Mouse (Mus musculus): ENCODE data around the gene Rtn2. TPM values are rescaled to one million over a fixed set of nuclear protein-coding genes. Genes with fewer than 3 reads are reported as not detected.
A peak's percentile ranks its signal among the peaks of the same experiment; 100 is the strongest.

The Rtn2 gene
- polyA plus RNA-seq, 1 experiment from 2014 or later = 9.1 TPM

DNA sequence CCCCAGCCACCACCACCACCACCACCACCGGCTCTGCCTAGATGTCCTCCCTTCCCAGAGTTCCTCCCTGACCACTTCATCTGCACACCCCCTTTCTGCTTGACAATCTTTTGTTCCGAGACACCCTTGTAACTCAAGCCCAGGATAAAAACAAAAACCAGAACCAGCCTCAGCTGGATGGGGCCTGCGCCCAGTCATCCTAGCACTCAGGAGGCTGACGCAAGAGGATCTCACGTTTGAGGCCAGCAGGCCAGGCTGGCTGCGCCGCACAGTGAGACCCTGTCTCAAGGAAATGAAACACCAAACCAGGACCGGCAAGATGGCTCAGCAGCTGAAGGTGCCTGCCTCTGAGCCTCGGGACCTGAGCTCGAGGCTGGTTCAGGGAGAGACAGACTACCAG lies 15.4 kb upstream of the Rtn2 start:
- DNase-seq (peak; percentile 31), ATAC-seq (ENCODE audit: insufficient read depth) (no peak)
- no peak overlapping the region for H3K4me2 ChIP-seq
- H3K4me1 ChIP-seq (ENCODE audit: insufficient read depth) = 0 out of 2 replicates have a peak, but pooled peaks cover 9% of the 10 kb centered on the region
- H3K36me3 ChIP-seq (ENCODE audit: insufficient read depth) = peaks cover 53% of the 10 kb centered on the region
- no peaks in the 10 kb centered on the region for H3K27me3 ChIP-seq (ENCODE audit: insufficient read depth, low read length)
- H3K9me3 ChIP-seq (ENCODE audit: low read depth, low read length) = no peaks in the 10 kb centered on the region
- no peak for TF ChIP-seq CTCF (IDR thresholded peaks at IDR 0.05; ENCODE audit: low read depth)
- WGBS = 51% methylated on average over 10 of the region's 10 CpGs
- no peak overlapping the region for H3K27ac ChIP-seq (ENCODE audit: low read depth)
- no peak overlapping the region for H3K4me3 ChIP-seq (ENCODE audit: low read depth, low read length)
- no peak overlapping the region for H3K9ac ChIP-seq

DNA sequence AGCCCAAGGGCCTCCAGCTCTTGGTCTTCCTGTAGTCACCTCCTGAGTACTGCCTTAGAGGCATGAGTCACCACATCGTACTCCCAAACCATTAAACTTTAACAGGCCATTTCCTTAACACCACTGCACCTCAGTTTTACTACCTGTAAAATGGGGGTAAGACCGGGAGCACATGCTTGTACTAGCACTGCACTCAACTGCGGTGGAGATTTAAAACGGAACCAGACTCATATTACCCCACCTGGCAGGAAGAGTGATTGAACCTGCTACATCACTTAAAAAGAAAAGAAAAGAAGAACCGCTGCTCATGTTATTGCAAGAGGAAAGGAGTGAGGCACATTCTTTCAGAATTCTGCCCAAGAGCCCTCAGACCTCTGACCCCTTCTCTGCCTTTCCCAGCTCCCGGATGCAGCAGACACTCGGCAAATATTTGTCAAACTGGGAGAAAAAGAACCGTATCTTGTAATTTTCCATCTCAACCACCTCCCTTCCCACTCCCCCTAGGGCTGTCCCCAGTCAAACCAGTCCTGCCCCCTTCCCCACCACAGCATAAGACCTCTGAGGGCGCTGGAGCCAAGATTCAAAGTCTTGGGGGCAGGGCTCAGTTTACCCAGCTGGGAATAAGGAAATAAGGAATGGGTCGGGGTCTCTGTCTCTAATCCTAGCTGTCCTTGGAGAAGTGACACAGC lies 13.3 kb upstream of the Rtn2 start:
- peaks cover 33% of the 10 kb centered on the region for H3K36me3 ChIP-seq (ENCODE audit: insufficient read depth)
- ATAC-seq (ENCODE audit: insufficient read depth) = peak; percentile 44; the same call in 1 of the 2 replicates

DNA sequence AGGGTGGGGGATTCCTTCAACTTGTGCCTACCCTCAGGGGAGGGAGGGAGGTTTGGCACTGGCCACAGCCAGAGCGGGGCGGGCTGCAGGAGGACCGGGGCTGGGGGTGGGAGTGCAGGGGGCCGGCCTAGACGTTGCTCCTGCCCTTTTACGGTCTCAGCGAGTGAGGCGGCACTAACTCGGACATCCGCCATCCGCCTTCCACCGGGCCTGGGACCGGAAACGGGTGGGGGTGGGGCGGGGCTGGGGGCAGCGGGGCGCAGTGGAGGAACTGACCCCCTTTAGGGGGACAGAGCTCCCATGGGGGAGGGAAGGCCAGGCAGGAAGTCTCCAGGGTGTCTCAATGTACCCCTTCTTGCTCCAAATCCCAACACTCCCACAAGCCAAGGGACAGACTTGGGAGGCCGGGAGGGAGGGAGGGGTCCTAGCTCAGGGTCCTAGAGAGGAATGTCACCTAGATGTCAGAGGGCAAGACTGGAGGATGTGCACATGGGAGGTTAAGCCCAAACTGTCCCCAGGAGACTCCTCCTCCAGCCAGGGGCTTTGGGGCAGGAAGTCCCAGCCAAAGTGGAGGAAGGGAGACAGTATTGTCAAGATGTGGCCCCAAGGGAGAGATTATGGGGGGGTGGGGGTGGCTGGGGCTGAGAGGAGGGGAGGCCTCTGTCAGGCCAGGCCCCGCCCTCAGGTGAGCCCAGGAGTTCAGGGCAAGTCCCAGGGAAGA lies 12.5 kb upstream of the Rtn2 start:
- ATAC-seq (ENCODE audit: insufficient read depth) (peak; percentile 75), DNase-seq (peak; percentile 86)
- Histone ChIP-seq H3K9ac (peak overlapping the region; percentile 88), H3K9me3 (ENCODE audit: low read depth, low read length) (no peaks in the 10 kb centered on the region), H3K27ac (ENCODE audit: low read depth) (peak overlapping the region; percentile 94), H3K36me3 (ENCODE audit: insufficient read depth) (peaks cover 25% of the 10 kb centered on the region), H3K27me3 (ENCODE audit: insufficient read depth, low read length) (no peaks in the 10 kb centered on the region), H3K4me2 (peak overlapping the region; percentile 74), H3K4me3 (ENCODE audit: low read depth, low read length) (peak overlapping the region; percentile 99), H3K4me1 (ENCODE audit: insufficient read depth) (0 out of 2 replicates have a peak, but pooled peaks cover 9% of the 10 kb centered on the region)
- TF ChIP-seq CTCF (IDR thresholded peaks at IDR 0.05; ENCODE audit: low read depth) = no peak
- under 1% methylated on average over 19 of the region's 19 CpGs for WGBS

More for the DNA sequence above, 13.3 kb upstream of the Rtn2 start:
- Histone ChIP-seq H3K9ac (peak overlapping the region; percentile 88), H3K4me3 (ENCODE audit: low read depth, low read length) (peak overlapping the region; percentile 99), H3K4me2 (peak overlapping the region; percentile 74), H3K4me1 (ENCODE audit: insufficient read depth) (0 out of 2 replicates have a peak, but pooled peaks cover 9% of the 10 kb centered on the region), H3K27ac (ENCODE audit: low read depth) (peak overlapping the region; percentile 94), H3K27me3 (ENCODE audit: insufficient read depth, low read length) (no peaks in the 10 kb centered on the region), H3K9me3 (ENCODE audit: low read depth, low read length) (no peaks in the 10 kb centered on the region)
- DNase-seq = peak; percentile 70
- TF ChIP-seq CTCF (IDR thresholded peaks at IDR 0.05; ENCODE audit: low read depth) = no peak
- 24% methylated on average over 10 of the region's 10 CpGs for WGBS

DNA sequence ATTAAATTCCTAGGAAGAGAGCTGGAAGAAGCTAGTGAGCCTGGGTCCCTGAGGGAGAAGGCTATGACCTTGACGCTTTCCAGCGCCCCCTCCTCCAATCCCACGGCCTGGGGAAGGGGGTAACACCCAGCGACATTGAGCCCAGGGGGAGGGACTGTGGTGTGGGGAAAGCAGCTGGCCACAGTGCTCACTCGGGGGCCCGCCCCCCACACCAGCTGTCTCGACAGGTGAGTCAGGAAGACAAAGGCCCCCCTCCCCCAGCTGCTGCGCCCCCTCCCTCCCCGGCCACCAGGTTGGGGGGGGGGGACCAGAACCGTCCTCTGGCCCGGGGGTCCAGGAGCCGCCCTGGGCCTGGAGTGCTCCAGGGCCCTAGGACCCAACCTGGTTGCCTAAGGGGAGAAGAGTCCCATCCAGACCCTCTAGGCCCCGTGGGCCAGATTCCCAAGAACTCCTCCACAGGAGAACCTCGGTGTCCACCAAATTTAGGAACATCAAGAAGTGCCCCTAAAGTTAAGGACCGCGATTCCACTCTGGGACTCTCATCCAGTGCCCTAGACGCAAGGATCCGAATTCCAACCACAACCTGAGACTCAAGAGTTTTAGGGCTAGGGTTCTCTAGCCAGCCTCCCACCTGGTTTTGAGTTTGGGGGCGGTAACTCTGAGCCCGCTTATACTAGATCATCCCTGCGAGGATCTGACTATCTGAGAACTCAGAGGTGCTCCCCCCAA lies 11.8 kb upstream of the Rtn2 start:
- peak overlapping the region; percentile 88 for H3K9ac ChIP-seq
- DNase-seq (peak; percentile 39), ATAC-seq (ENCODE audit: insufficient read depth) (no peak)
- H3K27ac ChIP-seq (ENCODE audit: low read depth) = peak overlapping the region; percentile 94
- H3K9me3 ChIP-seq (ENCODE audit: low read depth, low read length) = no peaks in the 10 kb centered on the region
- WGBS = under 1% methylated on average over 17 of the region's 21 CpGs
- no peaks in the 10 kb centered on the region for H3K27me3 ChIP-seq (ENCODE audit: insufficient read depth, low read length)
- TF ChIP-seq CTCF (IDR thresholded peaks at IDR 0.05; ENCODE audit: low read depth) = no peak
- peak overlapping the region; percentile 74 for H3K4me2 ChIP-seq
- H3K4me1 ChIP-seq (ENCODE audit: insufficient read depth) = 0 out of 2 replicates have a peak, but pooled peaks cover 9% of the 10 kb centered on the region
- H3K36me3 ChIP-seq (ENCODE audit: insufficient read depth) = peaks cover 21% of the 10 kb centered on the region
- peak overlapping the region; percentile 99 for H3K4me3 ChIP-seq (ENCODE audit: low read depth, low read length)

DNA sequence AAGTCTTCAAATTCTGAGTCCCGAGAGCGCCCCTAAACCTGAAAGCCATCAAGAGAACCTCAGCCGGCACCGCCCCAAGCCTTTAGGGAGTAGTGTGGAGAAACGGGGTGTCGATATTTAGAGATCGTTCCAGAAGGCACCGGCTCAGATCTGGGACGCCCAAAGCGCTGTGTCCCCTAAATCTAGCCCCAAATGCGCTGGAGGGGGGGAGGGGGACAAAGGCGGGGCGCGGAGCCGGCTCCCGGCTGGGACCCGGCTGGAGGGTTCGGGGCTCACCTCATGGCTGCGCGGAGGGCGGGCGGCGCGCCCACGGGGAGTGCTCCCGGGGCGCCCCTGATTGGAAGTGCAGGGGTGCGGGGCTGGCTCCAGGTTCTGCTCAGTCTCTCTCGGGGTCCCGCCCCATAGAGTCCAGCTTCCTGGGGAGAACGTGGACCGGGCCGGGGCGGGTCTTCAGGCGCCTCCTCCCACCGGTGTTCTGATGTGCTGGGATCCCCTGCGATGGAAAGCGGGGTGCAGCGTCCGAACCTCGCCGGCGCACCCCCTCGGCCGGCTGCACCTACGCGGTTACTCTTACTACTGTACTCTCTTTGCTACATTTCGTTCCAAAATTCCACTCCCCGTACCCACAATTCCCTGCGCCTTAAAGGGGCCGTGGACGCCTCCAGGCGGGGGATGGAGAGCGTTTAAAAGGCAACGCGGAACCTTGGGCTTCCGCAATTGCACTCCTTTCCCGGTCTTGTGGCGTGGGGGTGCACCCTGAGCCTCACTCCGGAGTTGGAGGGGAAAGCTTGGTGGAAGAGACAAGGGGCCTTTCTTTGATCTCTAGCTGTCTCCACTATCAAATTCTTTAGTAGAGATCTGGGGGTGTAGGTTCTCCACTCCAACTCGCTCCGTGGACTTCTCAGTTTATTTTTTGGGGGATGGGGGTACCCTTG lies 10.9 kb upstream of the Rtn2 start, which contains the start of gene Vasp:
Vasp (minus strand) TSS at position 580 of the 935 bp plus-strand sequence.
- under 1% methylated on average over 62 of the region's 62 CpGs for WGBS
- H3K27me3 ChIP-seq (ENCODE audit: insufficient read depth, low read length) = no peaks in the 10 kb centered on the region
- DNase-seq = peak; percentile 95
- peak within 1 kb of the TSS; percentile 74 for H3K4me2 ChIP-seq
- 0 out of 2 replicates have a peak, but pooled peaks cover 9% of the 10 kb centered on the region for H3K4me1 ChIP-seq (ENCODE audit: insufficient read depth)
- peak; percentile 62 for ATAC-seq (ENCODE audit: insufficient read depth)
- H3K27ac ChIP-seq (ENCODE audit: low read depth) = peak within 1 kb of the TSS; percentile 94
- H3K36me3 ChIP-seq (ENCODE audit: insufficient read depth) = peaks cover 13% of the 10 kb centered on the region
- H3K9ac ChIP-seq = peak within 1 kb of the TSS; percentile 88
- peak; percentile 20; the same call in 1 of the 2 replicates for TF ChIP-seq CTCF (IDR thresholded peaks at IDR 0.05; ENCODE audit: low read depth)
- peak within 1 kb of the TSS; percentile 99 for H3K4me3 ChIP-seq (ENCODE audit: low read depth, low read length)
- no peaks in the 10 kb centered on the region for H3K9me3 ChIP-seq (ENCODE audit: low read depth, low read length)

All from lung, embryonic 14.5 days (tissue).